Mouse (Mus musculus) c-Kit-positive CD71-negative TER-119-negative erythroid progenitor cells, embryonic 14.5 days (primary cell): ENCODE results near the gene 1110008L16Rik.
"Not testable (repeated sequence)": the region's sequence is repeated elsewhere in the genome, so short reads cannot be mapped to it uniquely, and the experiment has no call there.

Experiments
- DNase-seq: peaks from one replicate; pipeline ENCODE4 v3.0.0-alpha.2; 2013; ENCODE audit warnings: low read depth

Gene 1110008L16Rik

GRCm38 (mm10) chr12:55392733-55393577, 93.6 kb downstream of the 1110008L16Rik start:
- no peak for DNase-seq

- DNase-seq = not testable (repeated sequence)
Observed at GRCm38 (mm10) chr12:55395601-55396000, 96.2 kb downstream of the 1110008L16Rik start.

GRCm38 (mm10) chr12:55396536-55396935, 97.2 kb downstream of the 1110008L16Rik start:
- no peak for DNase-seq

GRCm38 (mm10) chr12:55397544-55398239, 98.3 kb downstream of the 1110008L16Rik start:
- DNase-seq = no peak

- peak; percentile 90 for DNase-seq
Observed at GRCm38 (mm10) chr12:55398240-55399127, 99.1 kb downstream of the 1110008L16Rik start.

GRCm38 (mm10) chr12:55399128-55399677, 99.8 kb downstream of the 1110008L16Rik start:
- DNase-seq = no peak

GRCm38 (mm10) chr12:55407888-55408287, 108.5 kb downstream of the 1110008L16Rik start:
- DNase-seq = no peak

- no peak for DNase-seq
Observed at GRCm38 (mm10) chr12:55415255-55415654, 115.9 kb downstream of the 1110008L16Rik start.

- DNase-seq = no peak
Observed at GRCm38 (mm10) chr12:55415762-55416161, 116.4 kb downstream of the 1110008L16Rik start.

GRCm38 (mm10) chr12:55420220-55420619, 120.8 kb downstream of the 1110008L16Rik start:
- DNase-seq = no peak

- no peak for DNase-seq
Observed at GRCm38 (mm10) chr12:55422057-55422456, 122.7 kb downstream of the 1110008L16Rik start.

- DNase-seq = no peak
Observed at GRCm38 (mm10) chr12:55426300-55426699, 126.9 kb downstream of the 1110008L16Rik start.

- no peak for DNase-seq
Observed at GRCm38 (mm10) chr12:55429201-55429600, 129.8 kb downstream of the 1110008L16Rik start.

- DNase-seq = no peak
Observed at GRCm38 (mm10) chr12:55429956-55430355, 130.6 kb downstream of the 1110008L16Rik start.
